Mouse (Mus musculus): ENCODE data around the gene Exoc7. TPM values are rescaled to one million over a fixed set of nuclear protein-coding genes. Genes with fewer than 3 reads are reported as not detected.

The Exoc7 gene
- polyA plus RNA-seq, 1 experiment from 2014 or later, result 31.8 TPM

- Histone ChIP-seq H3K4me1 (peaks cover 41% of the 10 kb centered on the region), H3K4me2 (0 out of 2 replicates have a peak overlapping the region, but pooled peaks have one; percentile 1), H3K27ac (peak overlapping the region; percentile 83), H3K4me3 (no peak overlapping the region), H3K9ac (peak overlapping the region; percentile 42; the same call in 1 of the 2 replicates), H3K9me3 (replicated peaks) (no peaks in the 10 kb centered on the region), H3K27me3 (replicated peaks) (no peaks in the 10 kb centered on the region), H3K36me3 (peaks cover 7% of the 10 kb centered on the region)
- WGBS (ENCODE audit: insufficient replicate concordance), result 18% methylated on average over 3 of the region's 3 CpGs
- ATAC-seq, result 0 out of 2 replicates have a peak, but pooled peaks have one; percentile 17
Measured at GRCm38 (mm10) chr11:116309601-116310000, 2.6 kb upstream of the Exoc7 start.

- Histone ChIP-seq H3K4me1 (peaks cover 41% of the 10 kb centered on the region), H3K27me3 (replicated peaks) (no peaks in the 10 kb centered on the region), H3K27ac (peak overlapping the region; percentile 84), H3K4me2 (peak overlapping the region; percentile 83), H3K4me3 (no peak overlapping the region), H3K9ac (no peak overlapping the region), H3K9me3 (replicated peaks) (no peaks in the 10 kb centered on the region), H3K36me3 (peaks cover 22% of the 10 kb centered on the region)
- 60% methylated on average over 12 of the region's 12 CpGs for WGBS (ENCODE audit: insufficient replicate concordance)
- ATAC-seq, result peak; percentile 79
Measured at GRCm38 (mm10) chr11:116307762-116308531, 914 bp upstream of the Exoc7 start.

DNA sequence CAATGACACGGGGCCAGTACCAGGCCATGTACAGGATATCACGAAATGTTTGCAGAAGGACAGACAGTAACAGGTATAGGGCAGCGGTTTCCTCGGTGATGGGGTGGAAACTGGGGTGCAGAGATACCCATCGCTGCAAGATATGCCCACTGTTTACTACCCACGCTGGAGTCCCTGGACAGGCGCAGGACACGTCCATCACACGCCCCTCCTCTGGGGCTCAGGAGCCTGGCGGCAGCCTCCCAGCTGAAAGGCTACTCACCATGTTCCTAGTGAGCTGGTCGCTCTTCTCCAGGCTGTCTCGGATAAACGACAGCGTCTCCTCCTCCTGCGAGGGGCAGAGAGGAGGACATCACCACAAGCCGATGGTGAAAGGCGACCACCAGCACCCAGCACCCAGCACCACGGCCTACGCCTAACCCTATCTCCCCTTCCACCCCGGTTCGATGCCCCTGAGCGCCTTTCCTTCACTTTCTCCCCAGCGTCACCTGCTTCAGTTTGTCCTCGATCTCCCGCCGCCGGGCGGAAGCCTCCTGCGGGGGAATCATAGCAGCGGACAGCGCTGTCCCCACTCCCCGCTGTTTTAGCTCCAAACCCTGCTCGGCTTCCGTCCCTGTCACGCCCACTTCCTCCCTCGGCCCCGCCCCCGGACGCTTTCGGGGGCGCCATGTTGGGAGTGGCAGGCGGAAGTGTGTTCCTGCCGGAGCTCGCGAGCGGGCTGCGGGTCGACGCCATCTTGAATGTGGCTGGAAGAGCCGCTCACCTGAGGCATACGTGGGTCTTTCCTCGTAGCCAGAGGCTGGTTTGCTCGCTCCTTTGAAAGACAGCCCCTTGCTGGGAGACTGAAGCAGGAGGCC, 679 bp downstream of the Exoc7 start:
- 2% methylated on average over 53 of the region's 53 CpGs for WGBS (ENCODE audit: insufficient replicate concordance)
- Histone ChIP-seq H3K27me3 (replicated peaks) (no peaks in the 10 kb centered on the region), H3K9ac (peak overlapping the region; percentile 79), H3K4me1 (peaks cover 41% of the 10 kb centered on the region), H3K27ac (peak overlapping the region; percentile 84), H3K4me2 (peak overlapping the region; percentile 83), H3K4me3 (peak overlapping the region; percentile 79), H3K36me3 (peaks cover 37% of the 10 kb centered on the region), H3K9me3 (replicated peaks) (no peaks in the 10 kb centered on the region)
- ATAC-seq, result peak; percentile 80

- Histone ChIP-seq H3K27ac (no peak overlapping the region), H3K9me3 (replicated peaks) (no peaks in the 10 kb centered on the region), H3K36me3 (peaks cover 46% of the 10 kb centered on the region), H3K27me3 (replicated peaks) (no peaks in the 10 kb centered on the region), H3K4me3 (peak overlapping the region; percentile 79), H3K4me1 (peaks cover 41% of the 10 kb centered on the region), H3K9ac (peak overlapping the region; percentile 79), H3K4me2 (peak overlapping the region; percentile 83)
- WGBS (ENCODE audit: insufficient replicate concordance), result 79% methylated on average over 2 of the region's 2 CpGs
- ATAC-seq, result no peak
Measured at GRCm38 (mm10) chr11:116305423-116305822, 1.6 kb downstream of the Exoc7 start.

DNA sequence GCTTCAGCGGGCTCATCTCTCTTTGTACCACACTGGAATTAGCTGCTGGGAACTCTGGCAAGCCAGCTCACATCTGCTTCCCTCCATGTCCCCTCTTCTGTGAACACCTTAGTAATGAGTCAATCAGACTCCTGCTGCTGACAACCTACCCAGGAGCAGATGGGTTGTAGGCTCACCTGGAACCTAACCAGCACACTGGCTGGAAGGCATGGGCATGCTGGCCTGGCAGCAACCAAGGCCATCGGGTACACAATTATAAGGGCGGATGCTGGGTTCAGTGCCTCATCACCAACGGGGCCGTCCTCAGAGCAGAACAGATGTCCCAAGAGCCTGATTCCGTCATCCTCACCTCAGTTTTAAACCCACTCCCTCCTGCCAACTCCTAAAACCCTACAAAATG, 8.4 kb downstream of the Exoc7 start:
- Histone ChIP-seq H3K36me3 (peaks cover 84% of the 10 kb centered on the region), H3K4me2 (no peak overlapping the region), H3K27ac (no peak overlapping the region), H3K27me3 (replicated peaks) (no peaks in the 10 kb centered on the region), H3K9ac (no peak overlapping the region), H3K9me3 (replicated peaks) (no peaks in the 10 kb centered on the region), H3K4me1 (peaks cover 7% of the 10 kb centered on the region), H3K4me3 (no peak overlapping the region)
- no peak for ATAC-seq
- WGBS (ENCODE audit: insufficient replicate concordance), result 82% methylated on average over 6 of the region's 6 CpGs

GRCm38 (mm10) chr11:116298221-116298620, 8.8 kb downstream of the Exoc7 start:
- peaks cover 11% of the 10 kb centered on the region for H3K4me1 ChIP-seq
- WGBS (ENCODE audit: insufficient replicate concordance), result 84% methylated on average over 11 of the region's 11 CpGs
- H3K27ac ChIP-seq, result no peak overlapping the region
- H3K4me3 ChIP-seq, result no peak overlapping the region
- H3K9me3 ChIP-seq (replicated peaks), result no peaks in the 10 kb centered on the region
- H3K36me3 ChIP-seq, result peaks cover 81% of the 10 kb centered on the region
- no peak overlapping the region for H3K4me2 ChIP-seq
- no peaks in the 10 kb centered on the region for H3K27me3 ChIP-seq (replicated peaks)
- no peak for ATAC-seq
- H3K9ac ChIP-seq, result no peak overlapping the region

GRCm38 (mm10) chr11:116297017-116297416, 10.0 kb downstream of the Exoc7 start:
- Histone ChIP-seq H3K27me3 (replicated peaks) (no peaks in the 10 kb centered on the region), H3K4me3 (no peak overlapping the region), H3K36me3 (peaks cover 80% of the 10 kb centered on the region), H3K27ac (no peak overlapping the region), H3K9ac (no peak overlapping the region), H3K4me2 (no peak overlapping the region), H3K4me1 (peaks cover 19% of the 10 kb centered on the region), H3K9me3 (replicated peaks) (no peaks in the 10 kb centered on the region)
- WGBS (ENCODE audit: insufficient replicate concordance), result 65% methylated on average over 3 of the region's 3 CpGs
- no peak for ATAC-seq

DNA sequence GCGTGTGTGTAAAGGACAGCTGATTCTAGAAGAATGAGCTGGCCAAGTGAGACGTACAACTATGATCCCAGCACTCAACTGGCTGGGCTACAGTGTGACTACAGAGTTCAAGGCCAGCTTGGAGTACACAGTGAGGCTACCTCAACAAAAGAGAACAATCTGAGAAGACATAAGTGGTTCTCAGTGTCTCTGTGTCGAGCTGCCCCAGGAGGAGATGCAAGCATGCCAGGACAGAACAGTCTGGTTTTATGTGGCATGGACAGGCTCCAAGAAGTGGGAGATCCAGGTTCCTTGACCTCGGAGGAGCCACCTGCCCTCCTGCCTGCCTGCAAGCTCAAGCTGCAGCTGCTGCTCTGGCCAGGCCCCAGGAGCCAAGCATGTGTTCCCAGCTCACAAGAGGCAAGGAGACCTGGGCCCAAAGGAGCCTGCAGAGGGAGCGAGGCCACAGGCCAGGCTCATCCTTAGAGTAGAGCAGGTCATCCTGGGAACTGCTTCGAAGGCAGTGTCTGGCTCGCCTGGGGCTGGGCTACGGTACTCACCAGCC, 10.8 kb downstream of the Exoc7 start:
- Histone ChIP-seq H3K9me3 (replicated peaks) (no peaks in the 10 kb centered on the region), H3K36me3 (peaks cover 76% of the 10 kb centered on the region), H3K4me1 (peaks cover 19% of the 10 kb centered on the region), H3K27me3 (replicated peaks) (no peaks in the 10 kb centered on the region), H3K27ac (no peak overlapping the region), H3K4me3 (no peak overlapping the region), H3K9ac (no peak overlapping the region), H3K4me2 (no peak overlapping the region)
- no peak for ATAC-seq
- 82% methylated on average over 8 of the region's 8 CpGs for WGBS (ENCODE audit: insufficient replicate concordance)

GRCm38 (mm10) chr11:116294319-116294718, 12.7 kb downstream of the Exoc7 start:
- 45% methylated on average over 5 of the region's 5 CpGs for WGBS (ENCODE audit: insufficient replicate concordance)
- Histone ChIP-seq H3K9ac (no peak overlapping the region), H3K27ac (no peak overlapping the region), H3K4me3 (no peak overlapping the region), H3K4me2 (no peak overlapping the region), H3K36me3 (peaks cover 71% of the 10 kb centered on the region), H3K4me1 (peaks cover 19% of the 10 kb centered on the region), H3K27me3 (replicated peaks) (no peaks in the 10 kb centered on the region), H3K9me3 (replicated peaks) (no peaks in the 10 kb centered on the region)
- ATAC-seq, result no peak; the same call in 1 of the 2 replicates

- Histone ChIP-seq H3K9me3 (replicated peaks) (no peaks in the 10 kb centered on the region), H3K27ac (no peak overlapping the region), H3K27me3 (replicated peaks) (no peaks in the 10 kb centered on the region), H3K4me3 (no peak overlapping the region), H3K36me3 (peaks cover 71% of the 10 kb centered on the region), H3K4me1 (peaks cover 19% of the 10 kb centered on the region), H3K9ac (0 out of 2 replicates have a peak overlapping the region, but pooled peaks have one; percentile 6), H3K4me2 (no peak overlapping the region)
- 70% methylated on average over 12 of the region's 12 CpGs for WGBS (ENCODE audit: insufficient replicate concordance)
- ATAC-seq, result no peak
Measured at GRCm38 (mm10) chr11:116293538-116294137, 13.4 kb downstream of the Exoc7 start.

GRCm38 (mm10) chr11:116292401-116292800, 14.6 kb downstream of the Exoc7 start:
- Histone ChIP-seq H3K4me3 (no peak overlapping the region), H3K9me3 (replicated peaks) (no peaks in the 10 kb centered on the region), H3K27me3 (replicated peaks) (no peaks in the 10 kb centered on the region), H3K4me2 (no peak overlapping the region), H3K9ac (no peak overlapping the region), H3K36me3 (peaks cover 76% of the 10 kb centered on the region), H3K27ac (no peak overlapping the region), H3K4me1 (peaks cover 28% of the 10 kb centered on the region)
- WGBS (ENCODE audit: insufficient replicate concordance), result 86% methylated on average over 13 of the region's 13 CpGs
- no peak for ATAC-seq
